Mouse (Mus musculus) gastrocnemius, postnatal 4 days (tissue): Measurements from ENCODE around the gene Rpl3l. TPM values are rescaled to one million over a fixed set of nuclear protein-coding genes. Genes with fewer than 3 reads are reported as not detected.

ENCODE experiments used
- total RNA-seq, 2 experiments: library from RNA; stranded (reverse); gene quantifications; 2 replicates each; pipeline ENCODE4 v1.2.3; 2021

The Rpl3l gene
- total RNA-seq, 2 experiments from 2014 or later: 215 to 219 TPM

Other genes with a start within 250 kb of the Rpl3l start
- gene Mlst8, start 248.7 kb upstream of the Rpl3l start, total RNA-seq: 10 to 100 TPM; 12.4 to 16.8 TPM
- 1 to 10 TPM; 1.6 TPM for gene Caskin1, start 239.2 kb upstream of the Rpl3l start, total RNA-seq
- 10 to 100 TPM; 80.8 to 86.3 TPM for gene Traf7, start 199.9 kb upstream of the Rpl3l start, total RNA-seq
- gene Rab26, start 193.6 kb upstream of the Rpl3l start, total RNA-seq: under 1 TPM; 0.52 to 0.64 TPM
- 10 to 100 TPM; 60.5 to 66.7 TPM for gene Pkd1, start 178.0 kb upstream of the Rpl3l start, total RNA-seq
- gene Tsc2, start 95.2 kb upstream of the Rpl3l start, total RNA-seq: 10 to 100 TPM; 66.4 to 75.4 TPM
- 1 to 10 TPM; 7.5 TPM for gene Nthl1, start 95.1 kb upstream of the Rpl3l start, total RNA-seq
- 10 to 100 TPM; 35.4 to 35.6 TPM for gene Slc9a3r2, start 77.5 kb upstream of the Rpl3l start, total RNA-seq
- not detected for gene Npw, start 69.4 kb upstream of the Rpl3l start, total RNA-seq
- gene Zfp598, start 58.1 kb upstream of the Rpl3l start, total RNA-seq: 10 to 100 TPM; 25.7 to 29.6 TPM
- gene Syngr3, start 37.9 kb upstream of the Rpl3l start, total RNA-seq: under 1 TPM; 0.13 to 0.15 TPM
- 10 to 100 TPM; 22.9 to 24.6 TPM for gene Gfer, start 31.7 kb upstream of the Rpl3l start, total RNA-seq
- gene Noxo1, start 31.6 kb upstream of the Rpl3l start, total RNA-seq: 1 to 10 TPM; 2.2 to 3.3 TPM
- gene Tbl3, start 20.2 kb upstream of the Rpl3l start, total RNA-seq: 10 to 100 TPM; 19.1 to 20.4 TPM
- under 1 TPM in 1 of 2 experiments, not detected in 1; 0.23 TPM for gene Rnf151, start 9.8 kb upstream of the Rpl3l start, total RNA-seq
- 100 to 1,000 TPM; 750 to 839 TPM for gene Rps2, start 9.7 kb upstream of the Rpl3l start, total RNA-seq
- 100 to 1,000 TPM; 383 to 407 TPM for gene Ndufb10, start 3.3 kb upstream of the Rpl3l start, total RNA-seq
- 100 to 1,000 TPM in 1 of 2 experiments, 10 to 100 TPM in 1; 91.8 to 101 TPM for gene Msrb1, start 8.8 kb downstream of the Rpl3l start, total RNA-seq
- not detected for gene Hs3st6, start 25.2 kb downstream of the Rpl3l start, total RNA-seq
- gene Meiob, start 76.5 kb downstream of the Rpl3l start, total RNA-seq: not detected
- 10 to 100 TPM; 65.5 to 68.8 TPM for gene Hagh, start 112.3 kb downstream of the Rpl3l start, total RNA-seq
- 10 to 100 TPM; 26.4 to 29.0 TPM for gene Fahd1, start 122.5 kb downstream of the Rpl3l start, total RNA-seq
- gene Igfals, start 138.2 kb downstream of the Rpl3l start, total RNA-seq: 1 to 10 TPM; 3.1 to 6.4 TPM
- 10 to 100 TPM; 19.2 to 21.4 TPM for gene Nubp2, start 158.5 kb downstream of the Rpl3l start, total RNA-seq
- gene Spsb3, start 158.8 kb downstream of the Rpl3l start, total RNA-seq: 10 to 100 TPM; 29.0 to 32.3 TPM
- 10 to 100 TPM; 27.8 to 28.0 TPM for gene Eme2, start 167.3 kb downstream of the Rpl3l start, total RNA-seq
- gene Mrps34, start 167.3 kb downstream of the Rpl3l start, total RNA-seq: 10 to 100 TPM; 93.0 to 94.7 TPM
- gene Nme3, start 168.7 kb downstream of the Rpl3l start, total RNA-seq: 10 to 100 TPM; 10.3 to 14.5 TPM
- 10 to 100 TPM; 50.0 to 51.1 TPM for gene Mapk8ip3, start 209.2 kb downstream of the Rpl3l start, total RNA-seq
- gene Jpt2, start 232.9 kb downstream of the Rpl3l start, total RNA-seq: 10 to 100 TPM; 41.7 to 44.3 TPM